Mouse (Mus musculus): Measurements from ENCODE around the gene Scnn1a. TPM values are rescaled to one million over a fixed set of nuclear protein-coding genes. Genes with fewer than 3 reads are reported as not detected.
"Not testable (repeated sequence)": the region's sequence is repeated elsewhere in the genome, so short reads cannot be mapped to it uniquely, and the experiment has no call there.

The Scnn1a gene
- polyA plus RNA-seq, 1 experiment, result 0.74 TPM

- no peak for DNase-seq
- Histone ChIP-seq H3K27ac (ENCODE audit: insufficient read depth, low read length) (no peak overlapping the region), H3K4me1 (ENCODE audit: control insufficient read depth, insufficient read depth, low read length) (no peaks in the 10 kb centered on the region), H3K27me3 (ENCODE audit: control insufficient read depth, insufficient read depth, low read length) (no peaks in the 10 kb centered on the region), H3K4me3 (replicated peaks; ENCODE audit: insufficient read depth, low read depth, low read length) (no peak overlapping the region)
- no peak for TF ChIP-seq POLR2A (IDR thresholded peaks at IDR 0.05; ENCODE audit: borderline replicate concordance, insufficient read depth, low read length)
- TF ChIP-seq CTCF (IDR thresholded peaks at IDR 0.05; ENCODE audit: borderline replicate concordance, insufficient read depth, low read depth, low read length), result no peak
- WGBS, result 93% methylated on average over 1 of the region's 1 CpGs
These were observed 19.5 kb upstream of the Scnn1a start for GRCm38 (mm10) chr6:125300982-125301381.

- no peak overlapping the region for H3K27ac ChIP-seq (ENCODE audit: insufficient read depth, low read length)
- no peak for DNase-seq
- no peak overlapping the region for H3K4me3 ChIP-seq (replicated peaks; ENCODE audit: insufficient read depth, low read depth, low read length)
- no peaks in the 10 kb centered on the region for H3K4me1 ChIP-seq (ENCODE audit: control insufficient read depth, insufficient read depth, low read length)
- H3K27me3 ChIP-seq (ENCODE audit: control insufficient read depth, insufficient read depth, low read length), result no peaks in the 10 kb centered on the region
- TF ChIP-seq CTCF (IDR thresholded peaks at IDR 0.05; ENCODE audit: borderline replicate concordance, insufficient read depth, low read depth, low read length) (no peak), POLR2A (IDR thresholded peaks at IDR 0.05; ENCODE audit: borderline replicate concordance, insufficient read depth, low read length) (no peak)
- WGBS, result 83% methylated on average over 24 of the region's 24 CpGs
These were observed 18.1 kb upstream of the Scnn1a start for GRCm38 (mm10) chr6:125302231-125302982.

- TF ChIP-seq CTCF (IDR thresholded peaks at IDR 0.05; ENCODE audit: borderline replicate concordance, insufficient read depth, low read depth, low read length) (no peak), POLR2A (IDR thresholded peaks at IDR 0.05; ENCODE audit: borderline replicate concordance, insufficient read depth, low read length) (no peak)
- no peak for DNase-seq
- H3K4me3 ChIP-seq (replicated peaks; ENCODE audit: insufficient read depth, low read depth, low read length), result no peak overlapping the region
- WGBS, result 28% methylated on average over 4 of the region's 4 CpGs
- H3K27ac ChIP-seq (ENCODE audit: insufficient read depth, low read length), result no peak overlapping the region
- no peaks in the 10 kb centered on the region for H3K27me3 ChIP-seq (ENCODE audit: control insufficient read depth, insufficient read depth, low read length)
- H3K4me1 ChIP-seq (ENCODE audit: control insufficient read depth, insufficient read depth, low read length), result no peaks in the 10 kb centered on the region
These were observed 17.2 kb upstream of the Scnn1a start for GRCm38 (mm10) chr6:125303242-125303641.

- not testable (repeated sequence) for H3K4me3 ChIP-seq (replicated peaks; ENCODE audit: insufficient read depth, low read depth, low read length); H3K27ac ChIP-seq (ENCODE audit: insufficient read depth, low read length); H3K4me1 ChIP-seq (ENCODE audit: control insufficient read depth, insufficient read depth, low read length); H3K27me3 ChIP-seq (ENCODE audit: control insufficient read depth, insufficient read depth, low read length); DNase-seq
- 87% methylated on average over 7 of the region's 7 CpGs for WGBS
These were observed 16.1 kb upstream of the Scnn1a start for GRCm38 (mm10) chr6:125304408-125304807.

GRCm38 (mm10) chr6:125305465-125305864, 15.0 kb upstream of the Scnn1a start:
- TF ChIP-seq CTCF (IDR thresholded peaks at IDR 0.05; ENCODE audit: borderline replicate concordance, insufficient read depth, low read depth, low read length) (no peak), POLR2A (IDR thresholded peaks at IDR 0.05; ENCODE audit: borderline replicate concordance, insufficient read depth, low read length) (no peak)
- Histone ChIP-seq H3K27ac (ENCODE audit: insufficient read depth, low read length) (no peak overlapping the region), H3K27me3 (ENCODE audit: control insufficient read depth, insufficient read depth, low read length) (no peaks in the 10 kb centered on the region), H3K4me1 (ENCODE audit: control insufficient read depth, insufficient read depth, low read length) (0 out of 2 replicates have a peak, but pooled peaks cover 4% of the 10 kb centered on the region), H3K4me3 (replicated peaks; ENCODE audit: insufficient read depth, low read depth, low read length) (no peak overlapping the region)
- DNase-seq, result no peak
- WGBS, result 54% methylated on average over 6 of the region's 6 CpGs

GRCm38 (mm10) chr6:125307091-125307490, 13.4 kb upstream of the Scnn1a start:
- no peak overlapping the region for H3K4me3 ChIP-seq (replicated peaks; ENCODE audit: insufficient read depth, low read depth, low read length)
- TF ChIP-seq POLR2A (IDR thresholded peaks at IDR 0.05; ENCODE audit: borderline replicate concordance, insufficient read depth, low read length) (no peak), CTCF (IDR thresholded peaks at IDR 0.05; ENCODE audit: borderline replicate concordance, insufficient read depth, low read depth, low read length) (no peak)
- WGBS, result 60% methylated on average over 5 of the region's 5 CpGs
- no peak overlapping the region for H3K27ac ChIP-seq (ENCODE audit: insufficient read depth, low read length)
- 0 out of 2 replicates have a peak, but pooled peaks cover 4% of the 10 kb centered on the region for H3K4me1 ChIP-seq (ENCODE audit: control insufficient read depth, insufficient read depth, low read length)
- DNase-seq, result no peak
- H3K27me3 ChIP-seq (ENCODE audit: control insufficient read depth, insufficient read depth, low read length), result no peaks in the 10 kb centered on the region

- no peak overlapping the region for H3K4me3 ChIP-seq (replicated peaks; ENCODE audit: insufficient read depth, low read depth, low read length)
These were observed 11.5 kb upstream of the Scnn1a start for GRCm38 (mm10) chr6:125308921-125309320.

GRCm38 (mm10) chr6:125309406-125309805, 11.1 kb upstream of the Scnn1a start:
- Histone ChIP-seq H3K27me3 (ENCODE audit: control insufficient read depth, insufficient read depth, low read length) (no peaks in the 10 kb centered on the region), H3K4me1 (ENCODE audit: control insufficient read depth, insufficient read depth, low read length) (peaks cover 8% of the 10 kb centered on the region; the same call in 1 of the 2 replicates), H3K27ac (ENCODE audit: insufficient read depth, low read length) (no peak overlapping the region), H3K4me3 (replicated peaks; ENCODE audit: insufficient read depth, low read depth, low read length) (no peak overlapping the region)
- DNase-seq, result no peak
- 30% methylated on average over 5 of the region's 5 CpGs for WGBS
- TF ChIP-seq POLR2A (IDR thresholded peaks at IDR 0.05; ENCODE audit: borderline replicate concordance, insufficient read depth, low read length) (no peak), CTCF (IDR thresholded peaks at IDR 0.05; ENCODE audit: borderline replicate concordance, insufficient read depth, low read depth, low read length) (no peak)

More at GRCm38 (mm10) chr6:125308921-125309320, 11.5 kb upstream of the Scnn1a start:
- TF ChIP-seq CTCF (IDR thresholded peaks at IDR 0.05; ENCODE audit: borderline replicate concordance, insufficient read depth, low read depth, low read length) (no peak), POLR2A (IDR thresholded peaks at IDR 0.05; ENCODE audit: borderline replicate concordance, insufficient read depth, low read length) (no peak)
- 24% methylated on average over 13 of the region's 13 CpGs for WGBS
- no peak for DNase-seq
- H3K27ac ChIP-seq (ENCODE audit: insufficient read depth, low read length), result no peak overlapping the region
- peaks cover 5% of the 10 kb centered on the region; the same call in 1 of the 2 replicates for H3K4me1 ChIP-seq (ENCODE audit: control insufficient read depth, insufficient read depth, low read length)
- no peaks in the 10 kb centered on the region for H3K27me3 ChIP-seq (ENCODE audit: control insufficient read depth, insufficient read depth, low read length)

Data from cerebellum, adult 2 months (tissue).